Mouse (Mus musculus) embryonic facial prominence, embryonic 12.5 days (tissue): ENCODE measurements around the gene Itgb8. TPM values are rescaled to one million over a fixed set of nuclear protein-coding genes. Genes with fewer than 3 reads are reported as not detected.

Source experiments
- ATAC-seq: fragments of 200-750 bp; cut with Nextera tagmentation; 2 replicates; pipeline ENCODE4 v1.8.0; 2017; ENCODE audit not compliant: insufficient number of reproducible peaks, insufficient read depth, low FRiP score, low TSS enrichment
- H3K27ac ChIP-seq: fragments of 300-500 bp; sonication (generic); 2 replicates; pipeline ENCODE4 v1.5.1; 2016; ENCODE audit warnings: mild to moderate bottlenecking
- H3K27me3 ChIP-seq: fragments of 300-500 bp; sonication (generic); 2 replicates; pipeline ENCODE4 v1.6.1; 2016; ENCODE audit warnings: mild to moderate bottlenecking, moderate library complexity
- H3K36me3 ChIP-seq: fragments of 300-500 bp; sonication (generic); 2 replicates; pipeline ENCODE4 v1.6.1; 2016; ENCODE audit warnings: mild to moderate bottlenecking
- H3K4me1 ChIP-seq: fragments of 300-500 bp; sonication (generic); 2 replicates; pipeline ENCODE4 v1.6.1; 2016
- H3K4me2 ChIP-seq: fragments of 300-500 bp; sonication (generic); replicated peaks from 2 replicates; pipeline ENCODE4 v1.6.1; 2016; ENCODE audit warnings: mild to moderate bottlenecking, moderate library complexity
- H3K4me3 ChIP-seq: fragments of 300-500 bp; sonication (generic); 2 replicates; pipeline ENCODE4 v1.5.1; 2016; ENCODE audit warnings: mild to moderate bottlenecking
- H3K9ac ChIP-seq: fragments of 300-500 bp; sonication (generic); 2 replicates; pipeline ENCODE4 v1.6.1; 2016; ENCODE audit warnings: mild to moderate bottlenecking, moderate library complexity
- H3K9me3 ChIP-seq: fragments of 300-500 bp; sonication (generic); 2 replicates; pipeline ENCODE4 v1.6.1; 2016; ENCODE audit warnings: mild to moderate bottlenecking, moderate library complexity
- WGBS: fragments of 180-500 bp; shearing (Covaris S2); methylation state at CpG from one replicate; pipeline ENCODE4 v1.1.7; 2016; 5-methylcytosine and 5-hydroxymethylcytosine counted together
- polyA plus RNA-seq: library from polyadenylated mRNA; unstranded; fragments of >200 nt; fragmentation: Nextera tagmentation; extraction: Ambion mirVana; gene quantifications from 2 replicates; pipeline ENCODE4 v1.2.1, GENCODE M21; 2016

The Itgb8 gene
- polyA plus RNA-seq, 1 experiment from 2014 or later, result 6.4 TPM

GRCm38 (mm10) chr12:119165115-119165514 lies 73.5 kb downstream of the Itgb8 start:
- Histone ChIP-seq H3K27me3 (no peaks in the 10 kb centered on the region), H3K27ac (no peak overlapping the region), H3K9ac (no peak overlapping the region), H3K36me3 (peaks cover 16% of the 10 kb centered on the region; the same call in 1 of the 2 replicates), H3K4me1 (no peaks in the 10 kb centered on the region), H3K9me3 (no peaks in the 10 kb centered on the region), H3K4me2 (no peak overlapping the region), H3K4me3 (no peak overlapping the region)
- 83% methylated on average over 2 of the region's 2 CpGs for WGBS
- ATAC-seq, result no peak

GRCm38 (mm10) chr12:119164672-119165071 lies 73.9 kb downstream of the Itgb8 start:
- H3K9ac ChIP-seq, result no peak overlapping the region
- WGBS, result 78% methylated on average over 1 of the region's 1 CpGs
- peaks cover 16% of the 10 kb centered on the region; the same call in 1 of the 2 replicates for H3K36me3 ChIP-seq
- H3K27ac ChIP-seq, result no peak overlapping the region
- H3K4me1 ChIP-seq, result no peaks in the 10 kb centered on the region
- H3K4me3 ChIP-seq, result no peak overlapping the region
- no peaks in the 10 kb centered on the region for H3K27me3 ChIP-seq
- no peak for ATAC-seq
- H3K4me2 ChIP-seq, result no peak overlapping the region
- no peaks in the 10 kb centered on the region for H3K9me3 ChIP-seq

GRCm38 (mm10) chr12:119164176-119164575 lies 74.4 kb downstream of the Itgb8 start:
- no peaks in the 10 kb centered on the region for H3K9me3 ChIP-seq
- ATAC-seq, result no peak

GRCm38 (mm10) chr12:119160786-119161185 lies 77.8 kb downstream of the Itgb8 start:
- Histone ChIP-seq H3K9ac (no peak overlapping the region), H3K27me3 (no peaks in the 10 kb centered on the region), H3K4me3 (no peak overlapping the region), H3K27ac (no peak overlapping the region), H3K36me3 (peaks cover 11% of the 10 kb centered on the region; the same call in 1 of the 2 replicates), H3K9me3 (no peaks in the 10 kb centered on the region), H3K4me1 (no peaks in the 10 kb centered on the region), H3K4me2 (no peak overlapping the region)
- ATAC-seq, result no peak

More at GRCm38 (mm10) chr12:119164176-119164575, 74.4 kb downstream of the Itgb8 start:
- peaks cover 16% of the 10 kb centered on the region; the same call in 1 of the 2 replicates for H3K36me3 ChIP-seq
- H3K4me1 ChIP-seq, result no peaks in the 10 kb centered on the region
- WGBS, result 54% methylated on average over 1 of the region's 1 CpGs
- H3K4me2 ChIP-seq, result no peak overlapping the region
- H3K27ac ChIP-seq, result no peak overlapping the region
- no peak overlapping the region for H3K9ac ChIP-seq
- no peak overlapping the region for H3K4me3 ChIP-seq
- H3K27me3 ChIP-seq, result no peaks in the 10 kb centered on the region

- Histone ChIP-seq H3K9me3 (no peaks in the 10 kb centered on the region), H3K4me3 (no peak overlapping the region), H3K27ac (no peak overlapping the region), H3K9ac (no peak overlapping the region), H3K4me1 (no peaks in the 10 kb centered on the region), H3K27me3 (no peaks in the 10 kb centered on the region), H3K4me2 (no peak overlapping the region), H3K36me3 (peaks cover 7% of the 10 kb centered on the region; the same call in 1 of the 2 replicates)
- 44% methylated on average over 4 of the region's 4 CpGs for WGBS
- ATAC-seq, result no peak
These were observed 79.2 kb downstream of the Itgb8 start for GRCm38 (mm10) chr12:119159254-119159933.

GRCm38 (mm10) chr12:119157686-119158085 lies 80.9 kb downstream of the Itgb8 start:
- Histone ChIP-seq H3K9me3 (no peaks in the 10 kb centered on the region), H3K27ac (no peak overlapping the region), H3K27me3 (no peaks in the 10 kb centered on the region), H3K4me1 (no peaks in the 10 kb centered on the region), H3K4me2 (no peak overlapping the region), H3K4me3 (no peak overlapping the region), H3K36me3 (peaks cover 3% of the 10 kb centered on the region; the same call in 1 of the 2 replicates), H3K9ac (no peak overlapping the region)
- no peak for ATAC-seq
- 93% methylated on average over 2 of the region's 2 CpGs for WGBS

GRCm38 (mm10) chr12:119157068-119157467 lies 81.5 kb downstream of the Itgb8 start:
- Histone ChIP-seq H3K4me1 (no peaks in the 10 kb centered on the region), H3K9ac (no peak overlapping the region), H3K36me3 (no peaks in the 10 kb centered on the region), H3K4me3 (no peak overlapping the region), H3K9me3 (no peaks in the 10 kb centered on the region), H3K27ac (no peak overlapping the region), H3K4me2 (no peak overlapping the region), H3K27me3 (no peaks in the 10 kb centered on the region)
- 83% methylated on average over 3 of the region's 3 CpGs for WGBS
- no peak for ATAC-seq

- WGBS, result 67% methylated on average over 4 of the region's 4 CpGs
- Histone ChIP-seq H3K9ac (no peak overlapping the region), H3K27me3 (no peaks in the 10 kb centered on the region), H3K36me3 (no peaks in the 10 kb centered on the region), H3K4me3 (no peak overlapping the region), H3K27ac (no peak overlapping the region), H3K4me2 (no peak overlapping the region), H3K9me3 (no peaks in the 10 kb centered on the region), H3K4me1 (no peaks in the 10 kb centered on the region)
- no peak for ATAC-seq
These were observed 83.0 kb downstream of the Itgb8 start for GRCm38 (mm10) chr12:119155566-119155965.

- Histone ChIP-seq H3K4me2 (no peak overlapping the region), H3K36me3 (no peaks in the 10 kb centered on the region), H3K27ac (no peak overlapping the region), H3K9ac (no peak overlapping the region), H3K27me3 (no peaks in the 10 kb centered on the region), H3K4me3 (no peak overlapping the region), H3K4me1 (no peaks in the 10 kb centered on the region), H3K9me3 (no peaks in the 10 kb centered on the region)
- no peak for ATAC-seq
- WGBS, result 90% methylated on average over 2 of the region's 2 CpGs
These were observed 87.6 kb downstream of the Itgb8 start for GRCm38 (mm10) chr12:119150956-119151355.

GRCm38 (mm10) chr12:119147753-119148152 lies 90.8 kb downstream of the Itgb8 start:
- Histone ChIP-seq H3K9ac (no peak overlapping the region), H3K27me3 (no peaks in the 10 kb centered on the region), H3K4me1 (no peaks in the 10 kb centered on the region), H3K27ac (no peak overlapping the region), H3K4me2 (no peak overlapping the region), H3K9me3 (no peaks in the 10 kb centered on the region), H3K36me3 (no peaks in the 10 kb centered on the region), H3K4me3 (no peak overlapping the region)
- ATAC-seq, result no peak
- WGBS, result 57% methylated on average over 3 of the region's 3 CpGs

GRCm38 (mm10) chr12:119146031-119146430 lies 92.6 kb downstream of the Itgb8 start:
- H3K4me2 ChIP-seq, result no peak overlapping the region
- H3K27ac ChIP-seq, result no peak overlapping the region
- no peak overlapping the region for H3K9ac ChIP-seq
- no peaks in the 10 kb centered on the region for H3K27me3 ChIP-seq
- no peak for ATAC-seq
- no peaks in the 10 kb centered on the region for H3K9me3 ChIP-seq
- no peaks in the 10 kb centered on the region for H3K36me3 ChIP-seq
- H3K4me3 ChIP-seq, result no peak overlapping the region
- 86% methylated on average over 1 of the region's 1 CpGs for WGBS
- H3K4me1 ChIP-seq, result no peaks in the 10 kb centered on the region

GRCm38 (mm10) chr12:119137946-119138345 lies 100.7 kb downstream of the Itgb8 start:
- Histone ChIP-seq H3K4me3 (no peak overlapping the region), H3K4me1 (no peaks in the 10 kb centered on the region), H3K27ac (no peak overlapping the region), H3K9me3 (no peaks in the 10 kb centered on the region), H3K36me3 (no peaks in the 10 kb centered on the region), H3K27me3 (no peaks in the 10 kb centered on the region), H3K4me2 (no peak overlapping the region), H3K9ac (no peak overlapping the region)
- 51% methylated on average over 1 of the region's 1 CpGs for WGBS
- no peak for ATAC-seq
